Mouse (Mus musculus): ENCODE results near the gene Pfkm.

- no peak for TF ChIP-seq POLR2A (IDR thresholded peaks at IDR 0.05; ENCODE audit: borderline replicate concordance, extremely low read depth, low read depth, low read length)
- TF ChIP-seq CTCF (IDR thresholded peaks at IDR 0.05; ENCODE audit: insufficient read depth, low read length) = peak; percentile 12; the same call in 1 of the 2 replicates
Measured at GRCm38 (mm10) chr15:98173821-98174220, 81.4 kb downstream of the Pfkm start.

Measured in lung, adult 2 months (tissue).